Mouse (Mus musculus) C2C12 (cell line): Measurements from ENCODE around the gene Tuba8.

ENCODE experiments used
- CEBPB ChIP-seq: IDR thresholded peaks from one replicate; pipeline ENCODE4 v1.6.1; 2011; ENCODE audit warnings: low read depth, mild to moderate bottlenecking, control low read depth, moderate library complexity
- CTCF ChIP-seq: IDR thresholded peaks from one replicate; pipeline ENCODE4 v1.5.1; 2011; ENCODE audit not compliant: control insufficient read depth, insufficient read depth, insufficient read length
- MAX ChIP-seq: IDR thresholded peaks from one replicate; pipeline ENCODE4 v1.6.1; 2011; ENCODE audit warnings: mild to moderate bottlenecking, control low read depth
- MYOD1 ChIP-seq: IDR thresholded peaks from one replicate; pipeline ENCODE4 v1.6.1; 2011; ENCODE audit warnings: low read depth; ENCODE audit not compliant: control insufficient read depth, insufficient read length
- MYOG ChIP-seq: IDR thresholded peaks from one replicate; pipeline ENCODE4 v1.6.1; 2011; ENCODE audit not compliant: control insufficient read depth, insufficient read length; ENCODE audit errors: extremely low read depth
- USF1 ChIP-seq: IDR thresholded peaks from one replicate; pipeline ENCODE4 v1.6.1; 2011; ENCODE audit warnings: low read depth, mild to moderate bottlenecking, control low read depth, moderate library complexity

DNA sequence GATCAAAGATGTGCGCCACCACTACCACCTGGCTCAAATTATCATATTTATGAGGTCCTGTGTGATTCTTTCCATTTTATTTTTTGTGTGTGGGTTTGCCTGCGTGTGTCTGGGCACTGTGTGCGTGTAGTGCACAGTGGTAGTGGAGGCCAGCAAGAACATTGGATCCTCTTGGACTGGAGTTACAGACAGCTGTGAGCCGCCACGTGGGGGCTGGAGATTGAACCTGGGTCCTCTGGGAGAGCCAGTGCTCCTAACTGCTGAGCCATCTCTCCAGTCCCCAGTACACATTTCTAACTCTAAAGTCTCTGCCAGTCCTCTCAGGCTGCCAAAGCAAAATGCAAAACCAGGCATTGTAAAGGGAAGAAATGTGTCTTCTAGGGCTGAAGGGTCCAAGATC is 4.0 kb upstream of the Tuba8 start:
- no peak for TF ChIP-seq CTCF
- no peak for TF ChIP-seq USF1
- no peak for TF ChIP-seq MAX
- TF ChIP-seq CEBPB: no peak
- no peak for TF ChIP-seq MYOG
- no peak for TF ChIP-seq MYOD1
